Mouse (Mus musculus) telencephalon, adult 2 months (tissue): ENCODE results near the gene Lims1.

Source experiments
- DNase-seq: peaks from one replicate; pipeline ENCODE4 v3.0.0-alpha.2; 2011; ENCODE audit warnings: low read depth, low spot score

Gene Lims1

DNA sequence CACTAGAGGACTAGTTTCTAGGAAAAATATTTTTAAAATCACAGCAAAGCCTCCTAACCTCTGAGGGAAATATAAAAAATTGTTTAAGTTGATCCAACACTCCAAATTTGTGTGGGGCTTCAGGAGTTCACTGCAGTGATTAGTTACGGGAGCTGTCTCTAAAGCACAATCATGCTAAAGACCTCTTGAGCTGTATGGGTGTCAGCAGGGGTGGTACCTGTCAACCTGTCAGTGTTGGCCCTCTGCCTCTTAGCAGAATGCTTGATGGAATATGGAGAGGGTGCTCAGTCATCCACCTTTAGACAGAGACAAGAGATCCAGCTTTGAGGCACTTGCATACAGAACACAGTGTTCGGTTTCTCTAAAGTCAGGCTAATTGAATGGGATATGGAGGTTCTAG is 60.5 kb downstream of the Lims1 start:
- peak; percentile 45 for DNase-seq

DNA sequence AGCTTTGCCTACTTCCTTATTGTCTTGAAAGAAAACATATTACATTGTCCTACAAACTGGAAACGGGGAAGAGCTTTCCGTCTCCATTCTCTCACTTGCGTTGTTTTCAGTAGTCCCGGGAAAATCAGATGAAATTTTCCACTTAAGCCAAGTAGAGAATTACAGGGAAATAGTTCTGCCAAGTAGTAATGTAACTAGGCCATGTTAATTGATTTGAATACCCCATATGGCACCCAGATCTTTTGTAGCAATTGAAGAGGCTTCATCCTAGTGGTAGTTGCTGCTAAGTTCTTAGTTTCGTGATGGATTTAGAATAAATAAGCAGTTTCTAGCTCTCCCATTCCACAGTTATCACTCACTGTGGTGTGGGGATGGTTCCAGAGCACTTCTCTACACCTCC is 62.4 kb downstream of the Lims1 start:
- DNase-seq = no peak

DNA sequence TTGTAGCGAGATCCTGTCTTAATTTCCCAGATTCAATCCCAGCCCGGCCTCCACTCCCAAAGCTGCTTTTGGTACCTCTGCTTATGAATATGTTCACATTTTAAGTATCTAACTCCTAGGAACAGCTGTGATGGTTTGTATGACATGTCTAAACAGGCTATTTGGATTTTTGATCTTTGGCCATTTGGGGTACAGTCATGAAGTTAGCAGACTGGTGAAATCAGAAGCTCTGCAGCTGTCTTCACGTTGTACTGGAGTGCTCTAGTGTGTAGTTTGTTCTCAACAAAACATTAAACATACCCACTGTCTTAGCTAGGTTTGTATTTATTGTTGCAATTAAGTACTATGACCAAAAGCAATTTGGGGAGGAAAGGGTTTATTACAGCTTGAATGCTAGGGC is 63.7 kb downstream of the Lims1 start:
- DNase-seq = no peak

GRCm38 (mm10) chr10:58388648-58389047 is 65.4 kb downstream of the Lims1 start:
- DNase-seq = no peak

DNA sequence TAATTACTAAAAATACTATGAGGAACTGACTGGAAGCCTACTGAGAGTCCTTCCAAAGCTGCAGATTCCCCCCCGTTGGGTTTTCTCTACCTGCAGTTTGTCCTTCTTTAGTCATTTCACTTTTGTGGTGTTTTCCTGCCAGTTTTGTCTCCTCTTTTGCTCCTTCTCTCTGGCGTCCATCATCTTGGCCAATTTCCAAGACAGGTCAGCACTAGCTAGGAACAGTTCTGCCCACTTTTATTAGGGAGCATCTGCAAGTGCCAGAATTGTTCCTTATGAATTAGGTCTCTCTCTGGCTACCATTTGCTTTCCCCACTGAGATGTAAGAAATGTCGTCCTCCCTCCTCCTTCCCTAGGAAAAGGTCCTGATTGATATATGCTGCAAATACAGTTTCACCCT is 65.9 kb downstream of the Lims1 start:
- no peak for DNase-seq

GRCm38 (mm10) chr10:58392435-58392834 is 69.2 kb downstream of the Lims1 start:
- DNase-seq = peak; percentile 70

DNA sequence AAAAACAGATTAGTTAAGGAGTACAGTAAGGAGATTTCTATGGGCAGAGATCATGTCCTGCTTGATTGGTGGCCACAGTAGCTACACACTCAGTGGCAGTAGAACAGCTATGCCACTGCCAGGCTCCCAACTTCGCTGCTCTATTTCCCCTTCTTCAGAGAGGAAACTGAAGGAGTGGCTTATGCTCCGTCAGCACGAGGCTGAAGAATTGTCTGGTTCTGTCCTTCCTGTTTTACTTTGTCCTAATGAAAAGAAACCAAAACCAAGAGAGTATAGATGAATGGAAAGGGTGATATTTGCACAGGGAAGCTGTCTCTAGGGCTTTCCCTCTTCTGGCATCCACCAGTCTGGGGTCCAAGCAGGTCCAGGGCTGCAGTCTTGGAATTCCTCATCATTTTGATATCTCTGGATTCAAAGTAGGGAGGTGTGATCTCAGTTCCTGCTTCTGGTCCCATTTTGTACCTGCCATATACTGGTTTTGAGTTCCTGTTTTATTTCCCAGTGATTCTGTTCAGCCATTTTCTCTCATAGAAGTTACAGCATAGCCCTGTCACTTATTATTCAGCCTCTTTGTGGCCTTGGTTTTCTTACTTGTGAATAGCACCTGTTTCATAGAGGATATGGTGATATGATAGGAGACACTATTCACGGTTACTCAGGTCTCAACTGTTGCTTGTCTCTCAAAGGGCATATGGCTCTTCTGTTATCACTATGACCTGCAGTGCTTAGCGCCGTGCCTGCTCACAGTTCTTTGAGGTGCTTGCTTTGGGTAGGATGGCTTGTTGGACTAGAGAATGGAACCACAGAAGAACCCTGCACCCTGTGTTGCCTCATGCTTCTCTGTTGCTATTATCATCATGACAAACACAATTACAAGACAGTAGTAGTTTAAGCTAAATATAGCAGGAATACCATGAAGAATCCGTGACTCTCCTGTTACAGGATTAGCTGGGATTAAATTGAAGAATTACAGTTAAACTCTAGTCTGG is 70.1 kb downstream of the Lims1 start:
- DNase-seq = no peak

GRCm38 (mm10) chr10:58394170-58394569 is 70.9 kb downstream of the Lims1 start:
- no peak for DNase-seq

GRCm38 (mm10) chr10:58395315-58395714 is 72.0 kb downstream of the Lims1 start:
- DNase-seq = no peak

- DNase-seq = no peak
Measured at GRCm38 (mm10) chr10:58395723-58396122, 72.5 kb downstream of the Lims1 start.

DNA sequence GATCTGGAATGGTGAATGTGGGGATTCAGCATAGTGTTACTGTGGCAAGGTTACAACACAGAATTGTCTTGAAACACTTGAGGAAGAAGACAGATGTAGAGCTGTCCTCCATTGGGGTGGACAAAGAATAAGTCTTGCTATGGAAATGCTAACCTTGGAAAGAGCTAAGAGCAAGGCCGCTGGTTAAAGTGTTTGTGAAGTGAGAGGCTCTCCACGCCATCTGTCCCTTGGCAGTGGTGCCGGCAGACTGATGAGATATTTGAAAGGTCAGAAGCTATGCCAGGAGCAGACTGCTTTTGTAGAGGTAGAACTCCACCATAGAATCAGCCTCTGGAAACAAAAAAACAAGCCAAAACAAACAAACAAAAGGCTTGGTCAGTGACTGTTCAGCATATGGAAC is 73.3 kb downstream of the Lims1 start:
- no peak for DNase-seq

GRCm38 (mm10) chr10:58398941-58399340 is 75.7 kb downstream of the Lims1 start:
- DNase-seq = no peak

GRCm38 (mm10) chr10:58401838-58402237 is 78.6 kb downstream of the Lims1 start:
- peak; percentile 83 for DNase-seq

GRCm38 (mm10) chr10:58404639-58405038 is 81.4 kb downstream of the Lims1 start:
- no peak for DNase-seq

DNA sequence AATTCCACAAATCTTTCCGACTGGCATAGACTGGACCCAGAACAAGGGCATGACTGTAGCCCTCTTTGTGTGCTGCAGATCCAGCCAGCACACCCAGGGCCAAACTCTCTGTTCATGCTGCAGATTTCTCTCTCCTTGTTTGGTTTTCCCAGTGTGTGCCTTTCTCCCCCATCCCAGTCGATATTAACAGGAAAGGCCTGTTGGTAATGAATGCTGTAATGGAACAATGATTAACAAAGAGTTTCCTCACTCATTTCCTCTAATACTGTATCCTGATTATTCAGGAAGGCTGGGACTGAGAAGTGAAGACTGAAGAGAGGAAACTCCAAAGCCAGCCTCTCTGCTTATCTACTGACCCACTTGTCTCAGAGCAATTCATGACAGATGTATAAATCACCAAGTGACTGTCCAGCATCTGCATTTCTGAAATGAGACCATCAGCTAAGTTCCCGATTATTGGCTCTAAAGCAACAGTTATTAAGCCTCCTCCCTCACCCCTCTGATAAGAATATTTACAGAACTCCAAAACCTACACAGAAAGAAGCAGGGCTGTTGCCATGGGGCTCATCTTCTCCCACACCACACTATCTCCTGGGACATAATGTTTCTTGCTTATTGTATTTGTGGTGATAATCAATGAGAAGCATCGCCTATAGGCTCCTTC is 82.2 kb downstream of the Lims1 start:
- no peak for DNase-seq

GRCm38 (mm10) chr10:58405949-58406305 is 82.7 kb downstream of the Lims1 start:
- DNase-seq = no peak

GRCm38 (mm10) chr10:58412331-58412730 is 89.1 kb downstream of the Lims1 start:
- no peak for DNase-seq

DNA sequence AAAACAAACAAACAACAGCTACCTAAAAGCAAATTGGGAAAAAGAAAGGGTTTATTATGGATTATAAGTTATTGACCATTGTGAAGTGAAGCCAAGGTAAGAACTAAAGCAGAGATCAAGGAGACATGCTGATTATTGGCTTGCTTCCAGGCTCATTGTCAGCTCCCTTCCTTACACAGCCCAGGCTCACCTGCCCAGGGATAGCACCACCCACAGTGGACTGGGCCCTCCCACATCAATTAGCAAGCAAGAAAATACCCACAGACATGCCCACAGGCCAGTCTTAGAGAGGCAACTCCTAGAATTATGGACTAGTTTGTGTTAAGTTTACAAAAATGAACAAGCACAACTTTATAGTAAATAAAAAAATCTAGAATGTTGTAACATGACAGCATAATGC is 89.6 kb downstream of the Lims1 start:
- no peak for DNase-seq

- DNase-seq = no peak
Measured at GRCm38 (mm10) chr10:58416702-58417101, 93.4 kb downstream of the Lims1 start.

DNA sequence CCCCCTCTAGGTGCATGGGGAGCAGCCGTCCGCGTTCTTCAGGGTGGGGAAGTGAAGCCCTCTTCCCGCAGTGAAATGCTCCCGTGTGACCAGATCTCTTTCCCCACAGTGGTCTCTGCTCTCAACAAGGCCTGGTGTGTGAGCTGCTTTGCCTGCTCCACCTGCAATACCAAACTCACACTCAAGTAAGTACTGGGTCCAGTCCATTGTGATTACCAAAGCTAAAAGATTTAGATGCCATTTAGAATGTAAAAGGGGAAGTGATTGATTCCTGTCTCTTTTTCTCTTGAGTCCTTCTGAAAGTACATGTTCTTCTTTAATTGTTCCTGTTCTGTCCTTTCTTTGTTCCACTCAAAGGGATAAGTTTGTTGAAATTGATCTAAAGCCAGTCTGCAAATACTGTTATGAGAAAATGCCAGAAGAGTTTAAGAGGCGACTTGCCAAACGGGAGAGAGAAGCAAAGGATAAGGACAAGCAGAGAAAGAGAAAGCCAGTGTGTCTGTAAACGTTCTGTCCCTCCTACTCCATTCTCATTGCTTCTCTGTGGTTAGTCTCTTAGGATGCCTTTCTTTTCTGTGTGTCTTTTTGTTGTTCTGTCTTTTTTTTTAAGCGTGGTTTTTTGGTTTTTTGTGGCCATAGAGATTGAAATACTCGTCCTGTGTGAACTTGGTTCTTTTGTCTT is 95.2 kb downstream of the Lims1 start:
- no peak for DNase-seq

DNA sequence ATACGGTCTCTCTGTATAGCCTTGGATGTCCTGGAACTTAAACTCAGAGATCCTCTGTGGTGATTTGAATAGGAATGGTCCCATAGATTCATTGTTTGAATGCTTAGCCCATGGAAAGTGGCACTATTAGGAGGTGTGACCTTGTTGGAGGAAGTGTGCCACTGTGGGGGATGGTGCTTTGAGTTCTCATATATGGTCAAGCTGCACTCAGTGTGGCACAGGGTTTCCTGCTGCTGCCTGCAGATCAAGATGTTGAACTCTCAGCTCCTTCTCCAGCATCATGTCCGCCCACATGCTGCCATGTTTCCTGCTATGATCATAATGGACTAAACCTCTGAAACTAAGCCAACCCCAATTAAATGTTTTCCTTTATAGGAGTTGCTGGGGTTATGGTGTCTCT is 104.7 kb downstream of the Lims1 start:
- DNase-seq = no peak

- peak; percentile 15 for DNase-seq
Measured at GRCm38 (mm10) chr10:58445850-58446249, 122.6 kb downstream of the Lims1 start.
